Comparison of ENCODE assay signal across 10 mouse cellular contexts in the genomic region with DNA sequence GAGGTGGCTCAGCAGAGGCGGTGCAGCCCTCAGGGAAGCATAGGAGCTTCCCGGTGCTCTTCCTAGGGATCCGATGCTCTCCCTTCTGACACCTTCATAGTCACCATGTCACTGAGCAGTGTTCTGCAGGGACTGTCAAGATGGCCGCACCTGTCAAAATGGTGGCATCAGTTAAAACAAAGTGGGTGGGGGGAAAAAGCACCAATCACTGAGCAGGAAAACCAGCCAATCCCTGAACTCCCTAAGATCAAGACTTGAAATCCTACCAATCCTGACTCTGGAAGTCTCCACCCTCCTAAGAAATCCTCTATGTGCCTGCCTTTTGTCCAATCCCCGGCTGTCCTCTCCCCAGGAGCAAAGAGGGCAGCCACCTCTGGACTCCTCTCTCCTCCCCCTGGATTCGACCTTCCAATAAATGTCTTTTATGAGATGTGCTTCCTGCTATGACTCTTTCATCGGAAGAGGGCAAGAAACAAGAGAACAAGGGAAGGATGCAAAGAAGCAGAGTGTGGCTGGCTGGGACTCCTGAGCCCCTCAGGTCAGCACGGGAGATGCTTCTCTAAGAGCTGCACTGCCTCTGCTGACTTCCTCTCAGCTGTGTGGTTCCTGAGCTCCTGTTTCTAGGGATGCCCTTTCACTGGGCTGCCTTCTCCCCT. TPM values are rescaled to one million over a fixed set of nuclear protein-coding genes. Genes with fewer than 3 reads are reported as not detected.
DNase-seq lines count a peak whose midpoint lies in the region; ATAC-seq lines count a peak whose summit lies in the region.
"Had no signal": no experiment of that assay in that cellular context is flagged by ENCODE, and none has a peak within 500 bp of the region (broad histone marks: within the 10 kb centered on the region; RNA-seq: fewer than 3 reads in every experiment).

No protein-coding gene starts in this region.

- H3K4me3 ChIP-seq in forebrain, embryonic 10.5 days, result no peak overlapping the region; the same call in 1 of the 2 replicates
- no peak overlapping the region for H3K4me3 ChIP-seq in forebrain, embryonic 16.5 days (replicated peaks; ENCODE audit: low read length)
- no peak overlapping the region for H3K4me3 ChIP-seq in neural tube, embryonic 15.5 days (replicated peaks)

- H3K36me3 ChIP-seq in forebrain, embryonic 10.5 days (replicated peaks), result no peaks in the 10 kb centered on the region
- H3K36me3 ChIP-seq in forebrain, embryonic 16.5 days (ENCODE audit: control insufficient read depth, insufficient read depth), result no peaks in the 10 kb centered on the region
- H3K36me3 ChIP-seq in neural tube, embryonic 15.5 days, result no peaks in the 10 kb centered on the region

- no peaks in the 10 kb centered on the region for H3K9me3 ChIP-seq in forebrain, embryonic 10.5 days
- H3K9me3 ChIP-seq in forebrain, embryonic 16.5 days (ENCODE audit: control insufficient read depth, low read length), result no peaks in the 10 kb centered on the region
- H3K9me3 ChIP-seq in neural tube, embryonic 15.5 days (replicated peaks), result no peaks in the 10 kb centered on the region

- no peaks in the 10 kb centered on the region for H3K27me3 ChIP-seq in forebrain, embryonic 10.5 days (ENCODE audit: poor library complexity, severe bottlenecking)
- no peaks in the 10 kb centered on the region for H3K27me3 ChIP-seq in forebrain, embryonic 16.5 days (replicated peaks; ENCODE audit: control insufficient read depth, insufficient read depth, low read length)
- H3K27me3 ChIP-seq in neural tube, embryonic 15.5 days (replicated peaks), result no peaks in the 10 kb centered on the region

- ATAC-seq in forebrain, embryonic 16.5 days, result no peak
- ATAC-seq in neural tube, embryonic 15.5 days (ENCODE audit: low FRiP score), result no peak

- H3K4me1 ChIP-seq in forebrain, embryonic 10.5 days, result peaks cover 26% of the 10 kb centered on the region
- peaks cover 20% of the 10 kb centered on the region for H3K4me1 ChIP-seq in forebrain, embryonic 16.5 days (replicated peaks; ENCODE audit: control insufficient read depth, insufficient read depth, low read length)
- H3K4me1 ChIP-seq in neural tube, embryonic 15.5 days, result peaks cover 24% of the 10 kb centered on the region

- peak; percentile 19 for DNase-seq in forebrain, embryonic 10.5 days (ENCODE audit: extremely low spot score, low spot score)
- no peak for DNase-seq in neural tube, embryonic 10.5 days (ENCODE audit: extremely low spot score, low spot score)
- DNase-seq in forelimb bud, embryonic 11.5 days (ENCODE audit: low read depth, low spot score), result peak; percentile 35
- DNase-seq in thymus, postnatal 4 days, result no peak
- no peak for DNase-seq in ovary, postnatal 14 days (ENCODE audit: low spot score)
- DNase-seq in left cerebral cortex, postnatal 10 days (ENCODE audit: extremely low spot score in 1 of 2, low spot score in 2 of 2), result no peak
- DNase-seq: gastrocnemius, postnatal 36 days; lung, postnatal 10 days had no signal

- 78% methylated on average over 8 of the region's 8 CpGs for WGBS in forebrain, embryonic 10.5 days
- 68% methylated on average over 8 of the region's 8 CpGs for WGBS in forebrain, embryonic 16.5 days
- 60% methylated on average over 8 of the region's 8 CpGs for WGBS in neural tube, embryonic 15.5 days

- H3K4me2 ChIP-seq in forebrain, embryonic 16.5 days (ENCODE audit: low read length), result no peak overlapping the region
- no peak overlapping the region for H3K4me2 ChIP-seq in neural tube, embryonic 15.5 days

- intact Hi-C loops in left cerebral cortex, postnatal 10 days (cut with DNase I), result loop anchor here (5.0 kb wide), 1 partner anchor 103 kb away; no protein-coding TSS in a partner anchor

- H3K27ac ChIP-seq in forebrain, embryonic 10.5 days, result no peak overlapping the region
- H3K27ac ChIP-seq in forebrain, embryonic 16.5 days (ENCODE audit: low read length), result no peak overlapping the region
- H3K27ac ChIP-seq in neural tube, embryonic 15.5 days (replicated peaks), result no peak overlapping the region

- H3K9ac ChIP-seq in forebrain, embryonic 16.5 days (replicated peaks; ENCODE audit: low read depth, low read length), result no peak overlapping the region
- 0 out of 2 replicates have a peak overlapping the region, but pooled peaks have one; percentile 14 for H3K9ac ChIP-seq in neural tube, embryonic 15.5 days (replicated peaks)

RNA-seq across cellular contexts. Expression of a gene that starts 1.8 kb away (rescaled TPM):
- 81.2 and 86.2 TPM in 2 replicates for polyA plus RNA-seq in forebrain, embryonic 10.5 days (2016; fragmentation: Nextera tagmentation; extraction: Ambion mirVana)
- 66.6 and 77.6 TPM in 2 replicates for polyA plus RNA-seq in forebrain, embryonic 16.5 days (2015; fragmentation: Nextera tagmentation; extraction: Ambion mirVana)
- polyA plus RNA-seq in neural tube, embryonic 15.5 days (2015; fragmentation: Nextera tagmentation; extraction: Ambion mirVana), result 55.8 and 56.0 TPM in 2 replicates
- total RNA-seq in left cerebral cortex, postnatal 10 days (2021), result 10 to 100 TPM; 62.6 to 67.3 TPM

Comparison
In these comparisons a context has a peak if more than half of its experiments do, and no peak if none do; other contexts are left out.
1. DNase-seq: peak in forebrain, embryonic 10.5 days (single experiment) and forelimb bud, embryonic 11.5 days (single experiment); none in neural tube, embryonic 10.5 days (single experiment), thymus, postnatal 4 days (single experiment), ovary, postnatal 14 days (single experiment) and left cerebral cortex, postnatal 10 days (0 of 2).